Mouse (Mus musculus) right cerebral cortex, postnatal 14 days (tissue): ENCODE data around the gene Rps6kc1.

Experiments
- DNase-seq: peaks from one replicate; pipeline ENCODE4 v3.0.0; 2022

The Rps6kc1 gene

DNA sequence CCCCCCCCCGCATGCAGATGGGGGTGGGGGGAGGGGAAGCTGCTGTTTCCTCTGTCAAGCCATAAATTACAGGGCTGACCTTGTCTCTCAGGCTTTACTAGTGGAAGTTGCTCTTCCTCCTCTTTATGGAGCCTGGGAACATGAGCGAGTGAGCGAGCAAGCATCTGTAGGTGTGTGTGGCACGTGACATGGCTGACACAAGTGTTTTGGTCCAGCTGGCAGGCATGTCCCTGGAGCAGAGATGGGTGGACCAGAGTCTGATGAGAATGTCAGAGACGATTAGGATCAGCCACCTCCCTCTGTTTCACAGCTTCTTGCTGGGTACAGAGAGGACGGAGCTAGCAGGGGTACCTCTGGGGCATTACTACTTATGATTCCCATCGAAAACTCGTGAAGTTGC is 153.7 kb downstream of the Rps6kc1 start:
- no peak for DNase-seq

DNA sequence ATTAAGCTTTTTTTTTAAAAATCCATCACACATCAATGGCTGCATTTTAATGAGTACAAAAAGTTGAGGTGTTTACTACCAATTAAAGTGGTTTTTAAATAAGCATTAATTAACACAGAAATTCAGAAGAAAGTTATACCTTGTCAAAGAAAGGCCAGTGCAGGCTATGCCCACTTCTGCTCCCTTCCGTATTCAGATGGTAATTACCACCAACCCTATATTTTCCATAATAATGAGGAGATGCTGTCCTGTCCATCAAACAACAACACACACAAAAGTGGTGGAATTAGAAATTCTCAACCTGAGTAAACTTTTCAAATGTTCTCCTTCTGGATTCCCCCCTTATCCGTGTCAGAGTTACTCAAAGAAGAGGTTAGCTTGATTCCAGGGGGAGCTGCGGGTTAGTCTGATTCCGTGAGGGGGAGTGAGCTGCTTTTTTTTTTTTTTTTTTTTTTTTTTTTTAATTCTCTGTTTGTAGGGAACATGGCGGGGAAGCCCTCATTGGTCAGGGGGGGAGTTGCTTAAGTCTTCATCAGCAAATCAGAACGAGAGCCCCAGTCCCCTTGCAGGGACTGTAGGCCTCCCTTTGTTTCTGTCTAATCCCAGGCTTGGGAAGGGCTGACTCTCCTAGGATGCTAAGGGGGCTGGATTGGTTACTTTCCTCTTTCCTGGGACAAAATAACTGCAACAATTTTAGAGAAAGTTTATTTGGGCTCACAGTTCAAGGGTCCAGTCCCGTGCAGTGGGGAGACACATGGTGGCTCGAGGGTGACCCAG is 159.6 kb downstream of the Rps6kc1 start:
- DNase-seq: no peak

DNA sequence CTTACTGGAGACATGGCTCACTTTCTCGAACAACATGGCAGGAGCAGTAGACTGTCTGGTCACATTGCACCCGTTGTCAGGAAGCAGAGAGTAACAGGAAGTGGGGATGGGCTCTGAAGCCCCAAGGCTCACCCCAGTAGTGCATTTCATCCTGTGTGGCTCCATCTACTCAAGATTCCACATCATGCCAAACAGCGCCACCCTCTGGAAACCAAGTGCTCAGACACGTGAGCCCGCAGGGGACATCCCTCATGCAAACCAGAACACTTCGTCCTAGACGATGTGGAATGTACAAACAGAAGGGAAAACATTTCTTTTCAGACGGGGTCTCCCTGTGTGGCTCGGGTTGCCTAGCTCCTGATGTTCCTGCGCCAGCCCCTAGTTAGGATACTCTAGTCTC is 162.6 kb downstream of the Rps6kc1 start:
- no peak for DNase-seq

DNA sequence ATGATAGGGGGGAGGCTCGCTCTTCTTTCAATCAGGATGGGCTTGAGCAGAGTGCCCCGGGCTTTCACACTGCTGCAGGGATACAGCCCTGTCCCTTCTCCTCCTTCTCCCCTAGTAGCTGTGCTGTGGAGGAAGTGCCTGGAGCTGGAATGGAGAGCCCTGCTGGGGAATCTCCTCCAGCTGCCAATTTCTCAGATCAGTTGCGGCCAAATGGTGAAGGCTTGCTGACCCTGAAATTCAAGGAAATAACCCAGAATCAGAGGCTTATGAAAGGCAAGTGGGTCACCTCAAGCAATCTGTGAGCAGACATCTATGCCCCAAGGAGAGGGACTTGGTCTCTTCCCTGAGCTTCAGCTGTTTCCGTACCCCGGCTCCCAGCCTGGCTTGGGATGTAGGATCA is 170.1 kb downstream of the Rps6kc1 start:
- DNase-seq: no peak

DNA sequence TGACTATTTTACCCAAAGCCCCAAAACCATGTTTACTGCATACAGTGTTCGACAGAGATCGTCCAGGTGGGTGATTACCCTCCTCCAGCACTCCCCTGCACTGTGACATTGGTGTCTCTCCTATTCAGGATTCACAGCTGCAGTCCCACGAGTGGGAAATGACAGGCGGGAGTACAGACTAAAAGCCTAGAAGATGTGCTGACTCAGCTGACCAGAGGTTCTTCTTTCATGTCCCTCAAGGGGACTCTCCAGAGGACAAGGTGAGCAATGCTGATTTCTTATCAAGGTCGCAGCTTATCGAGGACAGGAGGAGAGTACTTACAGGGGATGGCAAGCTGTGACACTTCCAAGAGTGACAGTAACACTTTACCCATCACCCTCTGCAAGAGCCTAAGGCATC is 178.8 kb downstream of the Rps6kc1 start:
- no peak for DNase-seq

DNA sequence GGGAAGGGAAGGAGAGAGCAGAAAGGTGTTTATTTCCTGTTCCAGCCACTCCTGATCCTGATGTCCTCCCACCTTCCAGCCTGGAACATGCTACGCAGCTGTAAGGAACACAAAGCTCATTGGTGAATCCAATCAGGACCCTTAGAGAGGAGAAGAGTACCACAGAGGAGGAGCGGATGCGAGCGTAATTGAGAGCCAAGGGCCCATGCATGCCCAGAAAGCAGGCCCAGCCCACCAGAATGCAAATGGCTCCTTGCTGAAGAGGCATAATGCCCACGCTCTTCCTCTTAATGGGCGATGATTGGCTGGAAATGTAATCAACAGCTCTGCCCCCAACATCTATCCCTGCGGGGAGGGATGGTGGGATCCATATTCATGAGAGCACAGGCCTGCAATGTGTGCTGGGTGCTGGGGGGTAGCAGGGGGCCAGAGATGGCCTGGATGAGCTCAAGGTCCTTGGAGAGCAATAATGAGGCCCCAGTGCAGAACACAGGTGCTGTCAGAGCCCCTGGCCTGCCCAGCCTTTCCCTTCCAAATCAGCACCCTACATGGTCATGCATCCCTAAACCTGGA is 182.0 kb downstream of the Rps6kc1 start:
- no peak for DNase-seq

DNA sequence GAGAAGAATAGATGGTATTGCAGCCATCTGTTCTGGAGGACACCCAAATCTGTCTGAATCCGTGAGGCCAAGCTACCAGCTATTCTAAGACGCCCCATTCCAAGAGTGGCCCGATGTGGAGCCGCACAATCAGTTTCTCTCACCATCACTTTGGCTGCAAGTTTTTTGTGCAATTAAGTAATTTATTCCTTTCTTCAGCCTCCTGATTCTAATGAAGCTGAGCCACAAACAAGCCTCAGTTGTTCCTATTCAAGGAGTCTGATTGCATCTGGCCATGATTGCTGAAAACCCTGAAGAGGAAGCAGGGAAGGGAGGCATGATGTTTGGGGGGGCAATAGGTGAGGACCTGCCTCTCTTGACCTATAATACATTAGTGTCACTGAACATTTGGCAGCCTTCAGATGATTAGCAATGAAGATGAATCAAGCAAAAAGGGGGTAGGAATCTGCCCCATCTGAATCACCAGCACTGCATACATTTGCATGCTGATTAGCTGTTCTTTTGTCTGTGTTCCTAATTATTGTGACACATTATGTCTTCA is 183.4 kb downstream of the Rps6kc1 start:
- DNase-seq: no peak

DNA sequence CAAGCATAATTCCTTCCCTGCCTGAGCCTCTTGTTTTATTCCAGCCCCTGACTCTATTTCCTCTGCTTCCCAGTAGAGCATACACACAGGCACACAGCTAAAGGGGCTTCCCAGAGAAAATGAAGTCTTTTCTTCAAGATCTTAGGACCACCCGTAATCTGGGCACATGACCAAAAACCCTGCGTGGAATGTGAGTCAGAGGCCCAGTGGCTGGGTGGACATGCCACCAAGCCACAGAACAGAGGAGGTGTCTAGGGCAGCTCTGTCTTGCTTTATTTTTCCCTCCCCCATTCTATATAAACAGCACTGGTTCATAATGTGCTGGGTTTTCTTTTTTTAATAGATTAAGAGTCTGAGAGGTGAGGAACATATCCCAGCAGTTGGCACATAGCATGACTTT is 184.2 kb downstream of the Rps6kc1 start:
- no peak for DNase-seq

DNA sequence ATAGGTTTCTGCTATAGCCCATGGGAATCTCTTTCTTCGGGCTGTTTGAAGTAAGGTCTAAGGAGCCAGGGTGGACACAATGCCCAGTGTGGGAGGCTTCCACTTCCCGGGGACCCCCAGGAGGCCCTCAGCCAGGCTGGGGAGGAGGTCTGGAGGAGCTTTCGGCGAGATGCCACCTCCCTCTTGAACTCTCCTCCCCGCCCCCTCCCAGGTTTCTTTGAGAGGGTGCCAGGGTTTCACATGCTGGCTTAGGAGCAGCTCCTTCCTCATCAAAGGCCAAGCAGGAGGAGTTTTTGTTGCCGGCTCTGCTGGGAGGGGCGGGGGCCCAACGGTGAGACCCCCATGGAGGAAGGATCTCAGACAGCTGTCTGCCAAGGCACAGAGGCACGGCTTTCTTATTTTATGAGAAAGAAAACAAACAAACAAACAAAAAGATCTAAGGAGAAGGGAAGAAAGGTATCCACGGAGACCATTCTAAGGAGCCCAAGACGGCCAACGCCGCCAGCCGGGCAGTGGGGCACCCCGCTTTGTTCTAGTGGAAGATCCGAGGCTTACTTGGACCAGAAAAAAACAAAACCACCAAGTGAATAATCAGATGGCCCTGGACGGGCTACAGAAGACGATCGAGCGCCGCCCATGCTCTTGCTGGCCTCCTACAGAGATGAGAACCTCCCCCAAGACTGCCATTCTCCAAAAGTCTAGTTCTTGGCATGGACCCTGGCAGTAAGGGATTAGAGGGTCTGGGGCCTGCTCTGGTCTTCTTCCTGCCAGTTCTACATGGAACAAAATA is 186.8 kb downstream of the Rps6kc1 start:
- DNase-seq: peak; percentile 14

DNA sequence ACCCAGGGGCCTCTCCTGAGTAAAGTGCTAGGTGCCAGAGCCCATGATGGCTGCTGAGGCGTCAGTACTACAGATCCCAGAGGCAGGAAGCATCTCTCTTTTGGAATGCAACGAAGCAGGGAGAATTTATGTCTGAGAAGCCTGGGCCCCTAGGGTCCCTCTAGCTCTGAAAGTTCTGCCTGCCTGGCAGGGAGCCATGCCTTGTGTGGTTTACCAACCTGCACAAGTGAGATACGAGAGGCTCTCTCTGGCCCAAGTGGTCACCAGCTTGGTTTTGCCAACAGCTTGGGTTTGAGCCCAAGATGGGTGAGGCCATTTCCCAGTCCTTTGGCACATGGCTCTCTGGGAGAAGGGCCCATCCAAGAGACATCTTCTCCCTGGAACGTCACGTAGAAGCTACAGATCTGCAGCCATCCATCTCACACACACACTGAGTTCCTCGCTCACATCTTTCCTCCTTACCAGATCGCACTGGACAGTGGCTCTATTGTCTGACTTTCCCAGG is 187.6 kb downstream of the Rps6kc1 start:
- no peak for DNase-seq

DNA sequence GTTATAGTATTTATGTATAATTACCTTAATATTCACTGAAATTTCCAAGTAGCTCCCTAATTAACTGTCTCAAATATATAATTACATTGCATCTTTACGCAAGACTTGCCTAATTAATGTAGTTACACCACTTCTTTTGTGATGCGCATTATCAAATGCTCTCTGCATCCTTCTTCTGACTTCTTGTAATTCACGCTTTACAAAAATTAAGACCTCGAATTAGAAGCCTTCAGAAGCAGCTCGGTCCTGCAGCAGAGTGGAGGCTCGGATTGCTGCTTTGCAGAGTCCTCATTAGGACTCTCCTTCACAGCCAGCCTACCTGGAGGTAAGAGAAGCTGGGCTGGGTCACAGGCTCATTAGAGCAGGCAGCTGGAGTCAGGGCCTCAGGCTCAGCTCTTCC is 197.7 kb downstream of the Rps6kc1 start:
- no peak for DNase-seq

DNA sequence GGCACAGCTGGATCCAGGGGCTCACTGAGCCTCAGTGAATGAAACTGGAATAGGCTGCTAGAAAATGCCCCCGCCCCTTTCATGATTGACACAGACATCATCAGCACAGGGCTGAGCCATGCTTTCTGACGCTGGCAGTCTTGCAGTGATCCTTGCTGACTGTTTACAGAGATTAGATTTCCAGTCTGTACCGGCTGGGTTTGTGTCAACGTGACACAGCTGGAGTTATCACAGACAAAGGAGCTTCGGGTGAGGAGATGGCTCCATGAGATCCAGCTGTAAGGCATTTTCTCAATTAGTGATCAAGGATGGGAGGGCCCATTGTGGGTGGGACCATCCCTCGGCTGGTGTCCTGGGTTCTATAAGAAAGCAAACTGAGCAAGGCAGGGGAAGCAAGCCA is 214.0 kb downstream of the Rps6kc1 start:
- DNase-seq: no peak

DNA sequence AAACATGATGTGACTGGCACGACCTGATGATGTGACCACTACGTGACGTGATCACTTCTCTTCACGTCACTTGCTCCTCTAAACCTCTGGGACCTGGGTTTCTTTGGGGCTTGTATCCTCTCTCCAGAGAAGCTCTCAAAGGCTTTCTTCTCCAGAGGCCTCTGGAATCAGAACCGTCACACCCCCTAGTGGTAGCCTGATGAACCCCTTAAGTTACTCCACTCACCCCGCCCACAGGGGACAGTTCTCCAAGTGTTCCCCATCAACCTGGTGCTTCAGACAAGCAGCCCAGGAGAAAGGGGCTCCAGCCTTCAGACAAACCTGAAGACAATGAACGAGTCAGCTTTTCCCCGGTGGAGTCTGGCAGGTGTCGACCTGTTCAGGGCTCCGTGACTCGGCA is 216.0 kb downstream of the Rps6kc1 start:
- DNase-seq: peak; percentile 72

DNA sequence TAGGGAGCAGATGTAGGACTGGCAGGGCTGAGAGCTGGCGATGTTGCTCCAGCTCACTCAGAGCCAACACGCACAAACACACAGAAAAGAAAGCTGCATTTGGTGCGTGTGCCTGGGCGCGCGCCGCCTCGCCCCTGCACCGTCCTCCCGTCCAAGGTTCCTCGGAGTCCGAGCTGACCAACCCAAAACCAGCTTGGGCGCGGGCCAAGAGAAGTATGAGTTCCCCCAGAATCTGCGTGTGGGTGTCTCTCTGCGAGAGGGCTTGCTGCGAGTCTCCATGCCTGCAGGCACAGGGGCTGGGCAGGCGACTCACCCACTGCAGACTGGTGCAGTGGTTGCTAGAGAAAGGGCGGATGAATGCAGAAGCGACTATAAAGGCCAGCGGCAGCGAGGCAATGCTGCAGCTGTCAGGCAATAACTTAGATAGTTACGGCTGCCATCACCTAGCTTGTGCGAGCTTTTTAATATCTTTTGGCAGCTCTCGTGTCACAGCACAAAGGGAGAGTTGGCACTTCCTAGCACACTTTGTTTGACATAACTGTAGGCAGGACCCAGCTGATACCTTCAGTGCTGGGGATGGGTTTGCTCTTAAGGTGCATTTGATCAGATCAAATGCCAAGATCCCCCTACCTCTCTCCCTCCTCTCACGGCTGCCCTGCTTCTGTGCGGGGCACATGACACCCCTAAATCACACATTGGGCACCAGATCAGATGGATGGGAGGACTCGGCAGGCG is 220.9 kb downstream of the Rps6kc1 start:
- peak; percentile 33 for DNase-seq

DNA sequence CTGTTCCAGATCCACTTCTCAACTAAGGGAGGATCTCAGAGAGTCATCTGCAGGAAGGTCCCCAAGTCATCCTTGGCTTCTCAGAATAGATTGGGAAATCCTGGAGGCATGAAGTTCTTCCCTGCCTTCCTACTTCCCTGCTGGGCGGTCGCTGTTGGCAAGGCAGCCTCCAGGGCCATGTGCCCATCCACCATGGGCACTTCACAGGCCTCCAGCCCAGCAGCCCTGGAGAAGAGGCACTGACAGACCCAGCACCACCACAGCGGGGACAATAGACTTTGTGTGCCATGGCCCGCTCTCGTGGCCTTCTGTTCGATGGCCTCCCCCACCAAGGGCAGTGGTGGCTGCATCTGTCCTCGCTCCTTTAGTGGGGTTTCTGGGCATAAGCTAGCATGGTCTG is 228.5 kb downstream of the Rps6kc1 start:
- no peak for DNase-seq

DNA sequence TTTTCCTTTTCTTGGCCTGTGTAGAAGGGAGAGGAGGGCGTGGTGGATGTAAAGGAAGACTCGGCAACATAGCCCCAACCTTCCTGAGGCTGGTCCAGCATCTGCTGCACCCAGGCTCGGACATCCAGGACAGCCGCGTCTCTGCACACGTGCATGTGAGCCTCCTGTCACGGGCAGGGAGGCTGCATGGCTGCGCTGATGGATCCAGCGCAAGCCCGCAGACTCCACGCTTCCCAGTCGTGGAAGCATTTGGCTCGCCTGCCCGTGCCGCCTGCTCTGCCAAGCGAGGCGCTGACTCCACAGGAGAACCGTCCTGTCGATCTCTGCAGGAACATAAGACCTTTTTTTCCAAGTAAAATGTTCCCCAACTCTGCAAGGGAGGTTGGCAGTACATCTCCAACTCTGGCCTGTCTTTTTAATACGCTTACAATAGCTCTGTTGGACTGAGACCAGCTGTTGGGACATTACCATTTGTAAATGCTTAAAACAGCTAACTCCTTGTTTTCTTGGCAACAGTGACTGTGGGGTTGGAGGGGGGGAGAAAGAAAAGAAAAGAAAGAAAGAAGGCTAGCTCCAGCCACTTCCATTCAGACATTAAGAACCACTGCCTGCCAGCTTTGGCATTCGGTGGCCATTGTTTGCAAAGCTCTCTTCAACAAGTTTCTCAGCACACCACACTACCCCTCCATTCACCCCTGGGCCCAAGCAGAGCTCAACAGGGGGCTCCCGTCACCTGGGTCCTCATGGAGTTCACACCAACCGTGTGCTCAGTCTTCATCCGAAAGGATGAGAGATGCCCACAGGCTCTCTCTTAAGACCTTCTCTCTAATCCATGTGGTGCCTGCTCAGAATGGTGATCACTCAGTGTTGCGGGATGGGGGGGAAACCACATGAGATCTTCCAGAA is 229.3 kb downstream of the Rps6kc1 start:
- DNase-seq: peak; percentile 50

DNA sequence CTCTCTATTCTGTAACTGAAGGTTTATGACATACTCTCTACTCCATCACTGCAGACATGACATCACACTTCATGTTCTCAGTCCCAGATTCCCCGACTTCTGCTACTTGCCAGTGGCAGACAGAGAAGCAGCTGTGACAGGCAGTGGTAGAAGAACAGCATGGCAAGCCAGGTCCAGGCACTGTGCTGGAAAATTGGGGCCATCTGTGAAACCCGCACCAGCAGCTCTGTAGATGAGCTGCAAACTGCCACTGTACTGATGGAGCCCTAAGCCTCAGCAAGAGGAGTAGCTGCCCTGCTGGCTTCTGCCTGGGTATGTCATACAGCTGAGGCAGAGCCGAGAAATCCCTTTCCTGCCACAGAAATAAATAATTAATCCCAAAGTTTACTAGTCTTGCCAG is 236.1 kb downstream of the Rps6kc1 start:
- no peak for DNase-seq

DNA sequence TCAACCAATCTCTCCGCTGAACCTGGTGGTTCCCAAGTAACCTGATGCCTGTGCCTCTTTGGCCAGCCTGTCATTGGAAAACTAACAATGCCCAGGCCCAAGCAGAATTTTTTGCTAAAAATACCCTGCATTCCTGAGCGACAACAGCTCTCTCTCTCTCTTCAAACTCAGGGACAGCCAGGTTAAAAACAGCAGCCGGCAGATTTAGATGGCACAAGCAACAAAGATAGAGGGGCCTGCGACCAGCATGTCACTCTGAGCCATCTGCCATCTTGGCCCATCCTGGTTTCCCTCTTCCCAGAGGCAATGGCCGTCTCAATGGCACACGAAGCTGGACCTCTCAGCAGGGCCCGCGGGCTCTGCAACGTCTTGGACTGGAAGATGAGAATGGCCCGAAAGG is 242.5 kb downstream of the Rps6kc1 start:
- DNase-seq: no peak

DNA sequence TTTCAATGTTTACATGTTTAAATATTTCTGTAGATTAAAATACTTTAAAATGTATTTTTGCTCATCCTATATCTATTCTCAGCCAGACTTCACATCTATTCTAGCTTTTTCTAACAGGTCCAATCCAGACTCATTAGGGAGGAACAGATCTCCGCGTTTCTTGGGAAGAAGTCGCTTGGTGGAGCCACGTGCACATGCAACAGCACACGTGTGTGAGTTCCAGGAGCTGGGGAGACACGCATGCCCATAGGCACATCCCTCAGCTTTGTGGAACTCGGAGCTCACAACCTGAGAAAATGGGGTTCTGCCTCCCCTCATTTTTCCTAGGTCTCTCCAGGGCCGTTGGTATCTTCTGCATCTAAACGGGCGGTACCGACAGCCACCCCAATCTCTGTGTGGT is 243.7 kb downstream of the Rps6kc1 start:
- DNase-seq: no peak

DNA sequence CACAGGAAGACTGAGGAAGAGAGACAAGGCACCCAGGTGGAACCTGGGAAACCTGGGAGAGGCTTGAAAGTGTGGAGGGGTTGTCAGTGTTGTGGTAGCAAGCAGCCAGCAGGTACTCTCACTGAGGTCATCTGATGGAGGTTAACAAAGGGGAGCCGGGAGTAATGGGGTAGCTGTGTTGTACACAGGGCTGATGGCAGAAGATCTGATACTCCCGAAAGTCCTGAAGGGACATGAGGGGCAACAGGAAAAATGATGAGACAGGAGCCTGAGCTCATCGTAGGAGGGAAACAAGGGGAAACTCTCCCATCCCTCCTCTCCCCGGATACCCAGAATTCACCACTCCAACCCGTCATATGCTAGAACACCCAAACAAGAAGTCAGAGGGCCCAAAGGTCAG is 244.2 kb downstream of the Rps6kc1 start:
- no peak for DNase-seq

DNA sequence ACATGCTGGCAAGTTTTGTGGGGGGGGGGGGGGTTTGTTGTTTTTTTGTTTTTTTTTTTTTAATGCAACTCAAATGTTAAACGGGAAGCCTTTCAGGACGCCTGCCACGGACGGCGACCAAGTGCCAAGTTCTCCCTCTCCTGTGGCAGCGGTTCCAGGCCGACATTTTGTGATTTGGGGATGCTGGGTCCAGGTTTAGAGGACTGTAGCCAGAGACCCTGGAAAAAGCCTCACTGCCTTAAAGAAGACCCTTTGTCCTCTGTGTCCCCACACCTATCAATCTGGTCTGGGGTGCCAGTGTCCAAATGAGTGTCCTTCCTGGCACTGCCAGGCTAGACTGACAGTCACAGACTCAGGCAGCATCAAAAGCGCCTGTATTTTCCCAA is 246.1 kb downstream of the Rps6kc1 start:
- no peak for DNase-seq
